Mouse (Mus musculus): ENCODE measurements at regions not wholly inside any gene's neighbourhood (a gene's known extent, or its start where the extent isn't known, plus 50 kb on each side); places are given as distances from the start of the nearest gene placed in this dataset.

DNA sequence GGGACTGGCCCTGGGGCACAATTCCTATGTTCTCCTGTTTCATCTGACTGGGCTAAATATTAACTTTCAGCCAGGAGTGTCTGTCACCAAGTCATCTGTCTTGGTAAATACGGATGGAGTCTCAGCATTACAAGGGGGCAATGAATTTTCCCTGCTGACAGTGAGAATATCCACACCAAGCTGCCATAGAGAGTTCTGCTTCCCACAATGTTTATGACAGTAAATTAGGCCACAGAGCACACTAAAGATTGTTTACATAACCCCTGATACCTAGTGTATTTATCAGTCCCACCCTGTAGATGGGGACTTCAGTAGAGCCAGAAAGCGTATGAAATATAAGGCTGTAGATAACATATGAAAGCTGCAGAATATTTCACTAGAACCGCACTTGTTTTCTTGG lies 150.6 kb upstream of the Osr1 start:
- no peak for DNase-seq (ENCODE audit: low spot score in 2 of 2)

GRCm38 (mm10) chr12:9430656-9431055 lies 139.3 kb upstream of the Osr1 start:
- DNase-seq (ENCODE audit: low spot score in 2 of 2), result no peak

DNA sequence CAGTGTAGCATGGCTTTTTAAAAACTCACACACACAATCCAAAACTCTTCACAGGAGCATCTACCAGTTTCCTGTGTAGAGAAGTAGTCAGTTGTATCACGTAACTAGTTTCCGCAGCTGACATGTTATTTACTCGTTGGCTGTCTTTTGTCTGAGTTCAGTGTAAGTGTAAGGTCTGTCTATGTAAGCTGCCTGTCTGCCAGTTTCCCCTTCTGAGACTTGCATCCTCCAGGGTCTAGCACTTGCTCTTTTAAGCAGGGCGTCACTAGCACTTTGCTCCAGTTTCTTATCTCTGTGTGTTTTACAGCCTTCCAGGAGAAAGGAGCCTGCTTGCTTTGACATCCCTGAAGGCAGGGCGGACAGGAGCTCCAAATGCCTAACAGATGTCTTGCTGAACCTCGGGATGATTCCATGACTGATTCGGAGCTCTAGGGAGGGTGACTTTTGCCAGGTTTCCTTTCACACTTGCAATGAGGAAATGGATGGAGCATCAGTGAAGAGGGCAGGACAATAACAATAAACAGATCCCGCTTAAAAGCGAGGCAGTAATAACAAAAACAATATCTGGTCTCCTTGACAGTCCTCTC lies 131.2 kb upstream of the Osr1 start:
- no peak for DNase-seq (ENCODE audit: low spot score in 2 of 2)

- DNase-seq (ENCODE audit: low spot score in 2 of 2), result no peak
Measured at GRCm38 (mm10) chr12:9450620-9451019, 119.3 kb upstream of the Osr1 start.

DNA sequence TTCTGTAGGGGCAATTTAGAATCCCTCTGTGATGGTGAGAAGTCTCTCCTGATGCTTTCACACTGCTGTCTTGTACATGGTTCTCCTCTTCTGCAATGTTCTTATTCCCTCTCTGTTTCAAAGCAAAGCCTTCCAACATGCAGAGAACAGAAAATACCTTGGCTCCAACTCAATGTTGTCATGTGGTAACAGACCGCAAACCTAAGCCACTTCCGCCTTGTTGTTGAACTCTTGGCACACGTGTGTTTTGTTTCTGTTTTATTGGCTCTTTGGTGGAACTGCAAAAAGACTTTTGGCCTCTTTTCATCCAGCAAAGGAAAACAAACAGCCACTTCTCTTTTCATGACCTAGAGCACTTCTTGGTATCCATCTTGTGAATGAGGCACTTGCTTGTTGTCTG lies 109.7 kb upstream of the Osr1 start:
- DNase-seq (ENCODE audit: low spot score in 2 of 2), result no peak

DNA sequence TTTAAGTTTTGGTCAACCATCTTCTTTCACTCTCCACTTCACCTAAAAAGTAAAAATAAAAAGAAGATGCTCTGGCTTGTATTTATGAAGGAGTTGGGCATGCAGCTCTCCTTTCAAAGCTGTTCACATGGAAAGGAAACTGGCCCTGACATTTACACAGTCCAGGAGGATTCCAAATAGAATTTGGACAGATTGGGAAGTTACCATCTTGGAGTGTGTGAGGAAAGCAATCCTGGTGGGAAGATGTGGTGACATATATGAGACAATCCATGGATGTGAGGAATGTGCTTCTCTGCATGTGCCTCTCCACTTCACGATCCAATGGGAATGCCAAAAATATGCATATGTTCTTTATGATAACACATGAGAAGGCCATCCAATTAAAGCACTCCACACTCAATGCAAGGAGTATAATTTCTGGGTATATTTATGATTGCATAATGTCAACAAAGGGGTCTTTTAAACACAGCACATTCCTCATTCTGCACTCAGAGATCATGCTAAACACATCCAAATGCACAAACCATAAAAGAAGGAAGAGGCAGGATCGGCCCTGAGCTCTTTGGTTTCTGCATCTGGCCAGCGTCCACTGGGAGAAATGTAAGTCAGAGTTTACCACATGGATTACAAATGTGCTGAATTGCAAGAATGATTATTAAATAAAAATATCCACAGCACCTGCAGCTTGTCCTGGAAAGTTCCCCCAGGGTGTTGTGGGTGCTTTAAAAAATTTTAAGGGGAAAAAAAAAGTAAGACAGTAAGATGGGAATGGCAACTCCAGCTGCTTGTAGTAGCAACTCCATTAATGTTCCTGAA lies 100.1 kb upstream of the Osr1 start:
- no peak for DNase-seq (ENCODE audit: low spot score in 2 of 2)

GRCm38 (mm10) chr12:9475836-9476235 lies 94.1 kb upstream of the Osr1 start:
- DNase-seq (ENCODE audit: low spot score in 2 of 2), result no peak

DNA sequence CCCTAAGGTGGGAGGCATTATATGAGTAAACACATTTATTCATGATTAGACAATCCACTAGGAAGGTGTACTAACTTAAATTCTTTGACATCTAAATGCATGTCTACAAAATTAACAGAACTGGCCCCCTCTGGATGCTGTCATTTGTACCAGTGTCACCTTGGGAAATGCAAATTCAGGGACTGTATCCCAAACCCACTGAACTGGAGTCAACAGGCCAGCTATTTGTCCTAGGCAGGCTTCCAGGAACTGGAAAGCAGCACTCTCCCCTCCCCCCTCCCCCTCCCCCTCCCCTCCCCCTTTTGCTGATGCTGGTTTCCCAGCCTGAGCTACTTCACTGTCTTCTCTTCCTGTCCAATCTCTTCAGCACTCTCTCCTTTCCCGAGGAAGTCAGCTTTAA lies 91.7 kb upstream of the Osr1 start:
- DNase-seq (ENCODE audit: low spot score in 2 of 2), result no peak

- peak in 1 of 2 experiments; percentile 3 for DNase-seq (ENCODE audit: low spot score in 2 of 2)
Measured at GRCm38 (mm10) chr12:9487674-9488413, 82.1 kb upstream of the Osr1 start.

GRCm38 (mm10) chr12:9513926-9514325 lies 56.0 kb upstream of the Osr1 start:
- DNase-seq (ENCODE audit: low spot score in 2 of 2), result no peak

- DNase-seq (ENCODE audit: low spot score in 2 of 2), result no peak
Measured at GRCm38 (mm10) chr12:9518782-9519181, 51.1 kb upstream of the Osr1 start.

DNA sequence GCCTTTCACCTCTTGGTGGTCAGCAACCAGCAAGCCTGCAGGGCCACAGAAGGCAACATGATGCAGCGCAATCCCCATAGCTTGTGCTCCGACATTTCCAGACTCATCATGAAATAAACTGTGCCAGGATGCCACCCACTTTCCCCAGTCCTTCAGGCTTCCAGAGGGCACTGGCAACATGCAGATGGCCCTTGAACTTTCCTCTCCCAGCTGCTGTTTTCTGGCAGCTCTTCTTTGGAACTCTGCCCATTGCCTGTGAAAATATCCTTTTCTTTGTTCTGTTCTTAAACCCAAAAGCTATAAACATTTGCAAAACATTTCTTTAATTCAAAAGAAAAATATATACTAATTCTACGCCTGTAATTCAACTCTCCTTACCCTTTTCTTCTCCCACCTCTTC lies 50.6 kb upstream of the Osr1 start:
- DNase-seq (ENCODE audit: low spot score in 2 of 2), result no peak

All from right cerebral cortex, postnatal 36 days (tissue).